Mouse (Mus musculus) midbrain, postnatal 0 days (tissue): ENCODE data around the gene Ccp110. TPM values are rescaled to one million over a fixed set of nuclear protein-coding genes. Genes with fewer than 3 reads are reported as not detected.

ENCODE experiments used
- ATAC-seq: fragments of 200-750 bp; cut with Nextera tagmentation; 2 replicates; pipeline ENCODE4 v1.8.0; 2017; ENCODE audit warnings: moderate number of reproducible peaks, mild to moderate bottlenecking, moderate TSS enrichment, moderate library complexity; ENCODE audit not compliant: low FRiP score
- DNase-seq: peaks from one replicate; pipeline ENCODE4 v3.0.0-alpha.2; 2015; ENCODE audit warnings: low spot score
- H3K27ac ChIP-seq: fragments of 300-500 bp; sonication (generic); 2 replicates; pipeline ENCODE4 v1.5.1; 2014; ENCODE audit warnings: low read depth, mild to moderate bottlenecking, low read length, mixed read lengths
- H3K27me3 ChIP-seq: fragments of 300-500 bp; sonication (generic); 2 replicates; pipeline ENCODE4 v1.6.1; 2014; ENCODE audit warnings: low read length, control low read depth, mixed read lengths; ENCODE audit not compliant: insufficient read depth
- H3K36me3 ChIP-seq: fragments of 300-500 bp; sonication (generic); 2 replicates; pipeline ENCODE4 v1.6.1; 2014; ENCODE audit warnings: low read length, control low read depth, mixed read lengths; ENCODE audit not compliant: insufficient read depth
- H3K4me1 ChIP-seq: fragments of 300-500 bp; sonication (generic); 2 replicates; pipeline ENCODE4 v1.6.1; 2014; ENCODE audit warnings: mild to moderate bottlenecking, control low read depth, antibody characterized with exemption, low read length, mixed read lengths; ENCODE audit not compliant: insufficient read depth
- H3K4me2 ChIP-seq: fragments of 300-500 bp; sonication (generic); 2 replicates; pipeline ENCODE4 v1.6.1; 2014; ENCODE audit warnings: low read depth, mild to moderate bottlenecking, low read length, mixed read lengths; ENCODE audit not compliant: poor library complexity, severe bottlenecking
- H3K4me3 ChIP-seq: fragments of 300-500 bp; sonication (generic); 2 replicates; pipeline ENCODE4 v1.5.1; 2014; ENCODE audit warnings: low read depth, mild to moderate bottlenecking, low read length, moderate library complexity
- H3K9ac ChIP-seq: fragments of 300-500 bp; sonication (generic); replicated peaks from 2 replicates; pipeline ENCODE4 v1.6.1; 2014; ENCODE audit warnings: mild to moderate bottlenecking, low read length, moderate library complexity, mixed read lengths; ENCODE audit not compliant: poor library complexity, severe bottlenecking
- H3K9me3 ChIP-seq: fragments of 300-500 bp; sonication (generic); 2 replicates; pipeline ENCODE4 v1.6.1; 2016; ENCODE audit warnings: low read length, control low read depth
- CTCF ChIP-seq: IDR thresholded peaks from 2 replicates; pipeline ENCODE4 v1.5.1; 2016; ENCODE audit warnings: antibody characterized with exemption, mild to moderate bottlenecking
- WGBS: fragments of 180-500 bp; shearing (Covaris S2); extraction: QIAGEN DNeasy Blood & Tissue Kit; methylation state at CpG from one replicate; pipeline ENCODE4 v1.1.7; 2014; 5-methylcytosine and 5-hydroxymethylcytosine counted together
- polyA plus RNA-seq: library from polyadenylated mRNA; unstranded; fragments of >200 nt; fragmentation: Nextera tagmentation; extraction: Ambion mirVana; gene quantifications from 2 replicates; pipeline ENCODE4 v1.2.1, GENCODE M21; 2015
- total RNA-seq: library from RNA; depleted of rRNA; stranded (reverse); fragments of >200 nt; gene quantifications from 2 replicates; pipeline ENCODE4 v1.2.3, GENCODE M21; 2014

Gene Ccp110
- total and polyA plus RNA-seq, 2 experiments from 2014 or later, result 17.4 to 24.2 TPM

DNA sequence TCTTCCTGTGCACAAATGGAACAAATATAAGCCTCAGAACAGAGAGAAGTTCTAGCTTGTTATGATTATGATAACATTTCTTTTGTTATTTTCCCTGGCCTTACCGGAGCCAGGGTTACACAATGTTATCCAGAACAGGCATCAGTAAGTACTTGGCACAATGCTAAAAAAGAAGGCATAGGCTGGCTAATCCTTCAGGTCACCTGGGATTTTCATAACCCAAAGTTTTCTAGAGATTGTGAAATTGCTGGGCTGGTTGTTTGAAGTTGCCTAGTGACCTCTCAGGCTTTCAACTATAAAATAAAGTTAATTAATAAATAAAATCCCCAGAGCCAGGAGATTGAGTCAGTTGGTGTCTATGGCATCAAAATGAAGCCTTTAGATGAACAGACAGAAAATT, 2.5 kb downstream of the Ccp110 start:
- no peak overlapping the region for H3K9ac ChIP-seq
- H3K4me1 ChIP-seq, result peaks cover 6% of the 10 kb centered on the region
- no peak for ATAC-seq
- H3K9me3 ChIP-seq, result no peaks in the 10 kb centered on the region
- H3K36me3 ChIP-seq, result peaks cover 10% of the 10 kb centered on the region; the same call in 1 of the 2 replicates
- TF ChIP-seq CTCF, result no peak
- H3K4me3 ChIP-seq, result no peak overlapping the region
- H3K27ac ChIP-seq, result no peak overlapping the region
- no peak overlapping the region for H3K4me2 ChIP-seq
- H3K27me3 ChIP-seq, result no peaks in the 10 kb centered on the region
- no peak for DNase-seq
- WGBS, result 87% methylated on average over 1 of the region's 1 CpGs

DNA sequence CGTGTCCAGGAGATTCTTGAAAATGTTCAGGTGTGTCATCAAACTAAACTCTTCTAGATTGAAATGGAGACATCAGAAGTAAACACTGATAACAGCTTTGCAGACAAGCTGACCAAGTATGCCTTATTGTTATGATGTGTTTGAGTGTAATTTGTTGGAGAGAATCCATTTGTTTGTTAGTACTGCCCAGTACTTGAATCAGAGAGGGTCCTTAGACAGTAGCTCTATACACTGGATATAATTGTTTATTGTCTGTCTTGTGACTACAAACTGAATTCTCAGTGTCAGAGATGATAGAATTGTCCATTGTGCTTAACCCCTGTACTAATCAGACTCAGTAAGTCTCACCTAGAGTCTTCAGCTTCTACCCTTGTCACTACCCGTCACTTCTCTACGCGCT, 5.7 kb downstream of the Ccp110 start:
- peaks cover 6% of the 10 kb centered on the region for H3K4me1 ChIP-seq
- TF ChIP-seq CTCF, result no peak
- H3K27me3 ChIP-seq, result no peaks in the 10 kb centered on the region
- no peak overlapping the region for H3K27ac ChIP-seq
- no peak for ATAC-seq
- H3K9ac ChIP-seq, result no peak overlapping the region
- 98% methylated on average over 4 of the region's 4 CpGs for WGBS
- no peak overlapping the region for H3K4me3 ChIP-seq
- H3K9me3 ChIP-seq, result no peaks in the 10 kb centered on the region
- H3K4me2 ChIP-seq, result no peak overlapping the region
- H3K36me3 ChIP-seq, result peaks cover 27% of the 10 kb centered on the region
- DNase-seq, result no peak

DNA sequence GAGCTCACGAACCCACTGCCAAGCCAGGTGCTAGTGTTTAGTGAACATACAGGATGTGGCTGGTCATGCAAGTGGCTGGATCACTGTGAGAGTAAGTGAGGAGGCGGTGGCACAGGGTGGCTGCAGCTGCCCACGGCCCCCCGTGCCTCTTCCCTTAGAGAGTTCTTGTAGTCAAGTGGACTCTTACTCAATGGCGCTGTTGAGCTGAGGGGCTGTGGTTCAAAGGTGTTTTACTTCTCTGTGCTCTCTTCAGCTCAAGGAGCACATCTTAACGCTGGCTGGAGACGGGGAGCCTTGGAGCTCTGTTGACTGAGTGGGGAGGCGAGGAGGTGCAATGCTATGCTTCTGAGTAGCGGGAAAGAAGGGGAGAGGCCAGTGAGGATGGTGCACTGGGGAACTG, 11.6 kb downstream of the Ccp110 start:
- H3K36me3 ChIP-seq, result peaks cover 57% of the 10 kb centered on the region
- no peak overlapping the region for H3K4me3 ChIP-seq
- H3K4me2 ChIP-seq, result no peak overlapping the region
- DNase-seq (no peak), ATAC-seq (no peak)
- H3K27ac ChIP-seq, result no peak overlapping the region
- 92% methylated on average over 9 of the region's 9 CpGs for WGBS
- TF ChIP-seq CTCF, result no peak
- H3K27me3 ChIP-seq, result no peaks in the 10 kb centered on the region
- H3K9ac ChIP-seq, result no peak overlapping the region
- H3K9me3 ChIP-seq, result no peaks in the 10 kb centered on the region
- H3K4me1 ChIP-seq, result no peaks in the 10 kb centered on the region

DNA sequence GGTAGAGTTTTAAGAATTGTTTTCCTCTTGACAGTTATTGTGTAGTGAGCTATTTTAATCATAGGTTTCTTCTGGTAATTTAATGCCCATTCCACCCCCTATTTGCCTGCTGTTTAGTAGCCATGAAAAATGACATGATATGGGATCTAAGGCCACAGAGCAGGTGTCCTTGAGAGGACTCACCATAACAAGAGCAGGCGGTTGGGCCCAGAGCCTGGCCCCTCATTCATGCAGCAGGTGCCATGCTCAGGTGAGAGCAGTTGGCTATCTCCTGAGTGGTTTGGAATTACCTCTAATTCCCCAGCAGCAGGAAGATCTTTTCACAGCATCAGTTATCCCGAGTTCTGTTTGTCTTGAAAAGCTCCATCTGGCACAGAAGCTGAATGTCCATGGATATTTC, 13.1 kb downstream of the Ccp110 start:
- no peak for ATAC-seq
- 92% methylated on average over 2 of the region's 2 CpGs for WGBS

DNA sequence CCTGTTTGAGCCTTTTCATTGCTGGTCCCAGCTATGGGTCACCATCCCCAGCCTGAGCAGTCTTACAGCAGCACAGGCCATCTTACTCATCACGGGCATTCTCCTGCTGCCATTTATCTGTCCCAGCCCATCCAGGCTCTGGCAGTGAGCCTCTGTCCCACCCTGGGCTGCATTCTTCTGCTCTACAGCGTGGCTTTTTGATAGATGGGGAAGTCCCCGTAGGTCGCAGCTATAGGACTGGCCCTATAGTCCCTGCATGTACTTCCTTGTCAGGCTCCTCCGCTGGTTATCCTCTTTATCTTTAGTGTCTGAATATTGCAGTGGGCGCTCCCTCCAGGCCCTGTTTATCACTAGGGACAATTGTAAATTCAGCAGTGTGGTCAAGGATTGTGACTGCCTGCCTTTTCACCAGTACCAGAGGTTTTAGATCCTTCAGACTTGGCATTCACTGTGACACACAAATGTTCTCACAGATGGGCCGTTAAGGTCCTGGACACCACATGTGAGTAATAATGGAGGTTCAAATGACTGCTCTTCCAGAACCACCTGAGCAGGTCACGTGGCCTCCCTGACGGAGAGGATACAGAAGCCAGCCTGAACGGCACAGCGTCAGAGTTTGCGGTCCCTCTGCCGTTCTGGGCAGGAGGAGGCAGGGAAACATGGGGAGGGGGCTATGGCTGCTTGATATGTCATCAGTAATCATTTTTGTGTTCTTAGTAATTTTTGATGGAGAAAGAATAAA, 16.7 kb downstream of the Ccp110 start:
- Histone ChIP-seq H3K27me3 (no peaks in the 10 kb centered on the region), H3K9ac (no peak overlapping the region), H3K9me3 (no peaks in the 10 kb centered on the region), H3K4me3 (no peak overlapping the region), H3K36me3 (peaks cover 82% of the 10 kb centered on the region), H3K4me1 (no peaks in the 10 kb centered on the region), H3K4me2 (no peak overlapping the region), H3K27ac (no peak overlapping the region)
- ATAC-seq, result no peak
- 93% methylated on average over 13 of the region's 13 CpGs for WGBS
- TF ChIP-seq CTCF, result no peak
- no peak for DNase-seq

More for the DNA sequence above, 13.1 kb downstream of the Ccp110 start:
- no peak overlapping the region for H3K4me3 ChIP-seq
- TF ChIP-seq CTCF, result no peak
- H3K9ac ChIP-seq, result no peak overlapping the region
- H3K27ac ChIP-seq, result no peak overlapping the region
- no peak for DNase-seq
- peaks cover 72% of the 10 kb centered on the region for H3K36me3 ChIP-seq
- no peak overlapping the region for H3K4me2 ChIP-seq
- no peaks in the 10 kb centered on the region for H3K27me3 ChIP-seq
- no peaks in the 10 kb centered on the region for H3K9me3 ChIP-seq
- H3K4me1 ChIP-seq, result no peaks in the 10 kb centered on the region

DNA sequence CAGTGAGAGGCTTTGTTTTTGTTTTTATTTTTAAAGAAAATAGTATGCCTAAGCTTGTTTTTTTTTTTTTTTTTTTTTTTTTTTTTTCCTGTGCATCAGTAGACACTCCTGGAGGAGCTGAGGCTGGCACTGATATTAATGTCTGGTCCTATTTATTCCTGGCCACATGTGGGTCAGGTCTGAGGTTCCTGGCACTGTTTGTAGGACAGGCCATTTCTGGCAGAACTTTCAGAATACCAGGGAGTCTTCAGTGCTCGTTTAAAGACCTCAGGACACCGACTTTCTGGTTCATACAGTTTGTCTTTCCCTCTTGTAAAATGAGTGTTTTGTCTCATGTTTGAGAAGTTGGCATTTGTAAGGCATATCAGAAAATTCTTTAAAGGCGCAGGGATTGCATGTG, 19.4 kb downstream of the Ccp110 start:
- Histone ChIP-seq H3K9ac (no peak overlapping the region), H3K4me1 (no peaks in the 10 kb centered on the region), H3K9me3 (no peaks in the 10 kb centered on the region), H3K36me3 (peaks cover 71% of the 10 kb centered on the region), H3K27ac (no peak overlapping the region), H3K4me3 (no peak overlapping the region), H3K27me3 (no peaks in the 10 kb centered on the region), H3K4me2 (no peak overlapping the region)
- WGBS, result 92% methylated on average over 3 of the region's 3 CpGs
- no peak for DNase-seq
- TF ChIP-seq CTCF, result no peak
- ATAC-seq, result no peak
